Mouse (Mus musculus) CH12.LX (cell line): ENCODE results near the gene Aff3.

Source experiments
- CHD2 ChIP-seq: IDR thresholded peaks from 2 replicates; pipeline ENCODE4 v1.6.1; 2011; ENCODE audit warnings: low read length, improper control_type of control experiment
- CTCF ChIP-seq, 2 experiments: IDR thresholded peaks in 1 of 2; conservative IDR thresholded peaks in 1 of 2; 2 replicates each; pipeline ENCODE4 v1.5.1; 2011 to 2012; ENCODE audit warnings: low read depth in 2 of 2, low read length in 2 of 2, improper control_type of control experiment in 1 of 2, inconsistent platforms in 1 of 2, mild to moderate bottlenecking in 1 of 2, moderate library complexity in 1 of 2
- ETS1 ChIP-seq: conservative IDR thresholded peaks from 2 replicates; pipeline ENCODE4 v1.6.1; 2012; ENCODE audit warnings: low read depth, mild to moderate bottlenecking, inconsistent platforms, low read length, improper control_type of control experiment, moderate library complexity
- KAT2A ChIP-seq: IDR thresholded peaks from 2 replicates; pipeline ENCODE4 v1.6.1; 2012; ENCODE audit warnings: low read length, improper control_type of control experiment, inconsistent platforms; ENCODE audit not compliant: insufficient replicate concordance
- POLR2AphosphoS2 ChIP-seq: IDR thresholded peaks from 2 replicates; pipeline ENCODE4 v1.6.1; 2011; ENCODE audit warnings: low read depth, low read length, improper control_type of control experiment

- TF ChIP-seq ETS1: no peak
- no peak for TF ChIP-seq CTCF (conservative IDR thresholded peaks at IDR 0.05 in 1 of 2, IDR thresholded peaks at IDR 0.05 in 1 of 2; ENCODE audit: low read depth in 2 of 2, low read length in 2 of 2)
- TF ChIP-seq CHD2: no peak
- TF ChIP-seq KAT2A: no peak
- TF ChIP-seq POLR2AphosphoS2: no peak
These were observed 296.6 kb downstream of the Aff3 start for GRCm38 (mm10) chr1:38368081-38368689.
